Mouse (Mus musculus): ENCODE results near the gene Klhl31.

Gene Klhl31

DNA sequence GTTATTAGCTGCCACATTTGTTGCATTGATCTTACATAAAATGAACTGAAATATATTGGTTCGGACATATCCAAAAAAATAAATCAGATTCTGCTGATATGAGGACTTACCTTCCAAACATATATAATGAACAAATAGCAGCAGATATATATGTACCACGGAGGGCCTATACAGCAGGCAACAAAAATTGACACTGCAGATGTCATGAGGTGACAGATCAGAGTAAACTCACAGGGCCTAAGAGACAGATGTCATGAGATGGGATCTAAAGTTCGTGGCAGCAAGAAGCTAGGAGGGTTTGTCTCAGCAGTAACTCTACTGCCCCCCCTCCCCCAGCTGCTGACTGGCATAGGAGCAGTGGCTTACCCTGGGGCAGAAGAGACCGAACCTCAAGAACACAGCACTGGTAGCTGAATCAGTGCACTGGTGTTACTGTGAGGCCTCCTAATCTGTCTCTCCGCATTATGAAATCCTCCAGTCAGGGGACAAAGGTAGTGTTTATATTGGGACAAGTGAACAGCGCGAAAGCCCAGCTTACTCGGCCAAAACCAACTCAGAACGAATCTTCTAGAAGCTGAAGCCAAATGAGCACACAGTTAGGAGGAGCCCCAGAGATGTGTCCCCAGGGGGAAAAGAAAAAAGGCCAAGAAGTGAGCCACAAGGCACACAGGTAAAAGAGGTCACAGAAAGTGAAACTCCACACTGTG lies 71.3 kb downstream of the Klhl31 start:
- no peak for DNase-seq

DNA sequence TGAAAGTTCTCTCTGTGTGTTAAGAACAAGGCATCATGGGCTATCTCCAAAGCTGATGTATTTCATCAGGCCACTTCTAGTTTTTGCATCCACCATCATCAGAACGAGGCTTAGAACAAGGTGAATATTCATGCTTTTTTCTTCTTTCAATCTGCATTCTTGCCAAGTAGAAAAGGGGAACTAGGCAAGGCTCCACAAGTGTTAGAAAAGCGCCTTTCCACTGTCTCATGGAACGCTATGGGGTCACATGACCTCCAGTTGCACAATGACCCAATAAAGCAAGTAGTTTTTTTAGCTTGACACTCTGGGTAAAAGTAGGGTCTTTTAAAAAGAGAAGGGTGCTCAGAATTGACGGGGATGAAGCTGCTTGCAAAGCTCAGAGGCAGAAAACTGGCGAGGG lies 72.7 kb downstream of the Klhl31 start:
- DNase-seq = no peak
